Mouse (Mus musculus) lung, embryonic 14.5 days (tissue): ENCODE measurements at regions not wholly inside any gene's neighbourhood (a gene's known extent, or its start where the extent isn't known, plus 50 kb on each side); places are given as distances from the start of the nearest gene placed in this dataset.
A peak's percentile ranks its signal among the peaks of the same experiment; 100 is the strongest.

Experiments used
- ATAC-seq: fragments of 200-750 bp; cut with Nextera tagmentation; 2 replicates; pipeline ENCODE4 v1.8.0; 2017; ENCODE audit warnings: mild to moderate bottlenecking, moderate TSS enrichment, moderate library complexity; ENCODE audit not compliant: insufficient read depth
- DNase-seq: peaks from one replicate; pipeline ENCODE4 v3.0.0-alpha.2; 2015
- H3K27ac ChIP-seq: fragments of 300-500 bp; sonication (generic); 2 replicates; pipeline ENCODE4 v1.5.1; 2014; ENCODE audit warnings: low read depth, mild to moderate bottlenecking, moderate library complexity
- H3K27me3 ChIP-seq: fragments of 300-500 bp; sonication (generic); 2 replicates; pipeline ENCODE4 v1.6.1; 2014; ENCODE audit warnings: low read length, control low read depth; ENCODE audit not compliant: insufficient read depth
- H3K36me3 ChIP-seq: fragments of 300-500 bp; sonication (generic); 2 replicates; pipeline ENCODE4 v1.6.1; 2014; ENCODE audit warnings: control low read depth; ENCODE audit not compliant: insufficient read depth
- H3K4me1 ChIP-seq: fragments of 300-500 bp; sonication (generic); 2 replicates; pipeline ENCODE4 v1.6.1; 2014; ENCODE audit warnings: antibody characterized with exemption, control low read depth; ENCODE audit not compliant: insufficient read depth
- H3K4me2 ChIP-seq: fragments of 300-500 bp; sonication (generic); 2 replicates; pipeline ENCODE4 v1.6.1; 2014; ENCODE audit warnings: mild to moderate bottlenecking
- H3K4me3 ChIP-seq: fragments of 300-500 bp; sonication (generic); 2 replicates; pipeline ENCODE4 v1.5.1; 2014; ENCODE audit warnings: low read depth, low read length
- H3K9ac ChIP-seq: fragments of 300-500 bp; sonication (generic); 2 replicates; pipeline ENCODE4 v1.6.1; 2014
- H3K9me3 ChIP-seq: fragments of 300-500 bp; sonication (generic); 2 replicates; pipeline ENCODE4 v1.6.1; 2016; ENCODE audit warnings: low read depth, low read length, control low read depth
- CTCF ChIP-seq: IDR thresholded peaks from 2 replicates; pipeline ENCODE4 v1.5.1; 2016; ENCODE audit warnings: antibody characterized with exemption, low read depth
- WGBS: fragments of 180-500 bp; shearing (Covaris S2); extraction: QIAGEN DNeasy Blood & Tissue Kit; methylation state at CpG from one replicate; pipeline ENCODE4 v1.1.7; 2014; 5-methylcytosine and 5-hydroxymethylcytosine counted together

DNA sequence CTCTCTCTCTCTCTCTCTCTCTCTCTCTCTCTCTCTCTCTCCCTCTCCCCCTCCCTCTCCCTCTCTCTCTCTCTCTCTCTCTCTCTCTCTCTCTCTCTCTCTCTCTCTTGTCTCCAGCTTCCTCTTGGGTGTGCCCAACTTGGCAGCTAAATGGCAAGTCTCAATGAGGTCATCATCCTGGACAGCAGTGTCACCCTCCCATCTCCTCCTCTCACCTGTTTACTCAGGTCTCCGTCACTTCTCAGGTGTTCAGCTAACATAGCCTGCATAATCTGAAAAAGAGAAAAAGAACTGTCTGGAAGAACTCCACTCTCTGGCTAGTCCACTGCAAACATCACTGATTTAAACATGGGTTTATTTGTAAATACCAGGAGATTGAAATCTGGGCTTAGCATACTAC lies 89.1 kb downstream of the Edn1 start:
- no peaks in the 10 kb centered on the region for H3K9me3 ChIP-seq
- no peak overlapping the region for H3K4me2 ChIP-seq
- no peak overlapping the region for H3K4me3 ChIP-seq
- WGBS: 63% methylated on average over 1 of the region's 1 CpGs
- no peaks in the 10 kb centered on the region for H3K4me1 ChIP-seq
- DNase-seq (no peak), ATAC-seq (no peak)
- H3K27me3 ChIP-seq: no peaks in the 10 kb centered on the region
- no peak overlapping the region for H3K27ac ChIP-seq
- H3K36me3 ChIP-seq: no peaks in the 10 kb centered on the region
- no peak overlapping the region for H3K9ac ChIP-seq
- no peak for TF ChIP-seq CTCF

DNA sequence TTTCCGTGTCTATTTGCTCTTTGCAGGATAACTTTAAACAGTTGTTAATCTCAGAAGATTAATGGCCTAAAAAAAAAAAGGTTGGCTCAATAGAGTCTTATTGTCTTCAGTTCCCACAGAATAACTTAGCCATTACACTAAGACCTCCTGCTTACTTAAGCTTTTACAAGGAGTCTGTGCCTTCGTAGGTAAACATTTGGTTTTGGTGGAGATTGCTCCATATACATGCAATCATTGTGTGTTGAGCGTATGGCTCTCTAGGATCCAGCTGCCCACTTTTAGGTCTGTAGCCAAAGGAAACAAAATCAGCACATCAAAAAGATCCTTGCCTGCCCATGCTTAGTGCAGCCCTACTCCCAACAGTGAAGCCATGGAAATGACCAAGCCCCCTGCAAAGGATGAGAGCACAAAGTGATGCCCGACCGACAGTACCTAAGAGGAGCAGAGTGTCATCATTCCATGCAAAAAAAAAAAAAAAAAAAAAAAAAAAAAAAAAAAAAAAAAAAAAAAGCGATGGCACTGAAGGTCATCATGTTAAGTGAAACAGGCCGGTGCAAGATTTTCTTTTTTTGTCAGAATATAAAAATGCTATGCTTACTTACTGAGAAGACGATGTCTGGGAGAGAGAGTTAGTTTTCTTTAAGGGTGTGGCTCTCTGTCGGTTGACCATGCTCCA lies 90.2 kb downstream of the Edn1 start:
- DNase-seq (peak; percentile 8), ATAC-seq (no peak)
- Histone ChIP-seq H3K27ac (no peak overlapping the region), H3K9ac (no peak overlapping the region), H3K4me3 (no peak overlapping the region), H3K9me3 (no peaks in the 10 kb centered on the region), H3K4me2 (no peak overlapping the region), H3K27me3 (no peaks in the 10 kb centered on the region), H3K36me3 (no peaks in the 10 kb centered on the region), H3K4me1 (no peaks in the 10 kb centered on the region)
- 68% methylated on average over 9 of the region's 9 CpGs for WGBS
- no peak for TF ChIP-seq CTCF

DNA sequence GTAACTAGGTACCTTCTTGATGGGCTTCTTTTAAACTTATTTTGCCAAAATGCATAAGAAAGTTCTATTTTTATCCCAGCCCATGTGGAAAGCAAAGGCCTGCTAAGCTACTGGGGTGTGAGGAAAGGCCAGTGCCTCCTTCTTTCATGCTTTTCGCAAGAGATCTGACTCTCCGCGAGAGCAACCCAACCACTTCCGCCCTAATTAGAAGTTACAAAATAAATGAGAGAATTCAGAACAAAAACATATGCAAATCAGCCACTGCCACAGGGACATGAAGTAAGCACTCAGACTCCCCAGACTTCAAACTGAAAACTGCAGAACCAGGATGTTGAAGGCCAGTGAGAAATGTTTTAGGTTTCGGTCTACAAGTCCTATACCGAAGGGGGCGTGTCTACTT lies 91.4 kb downstream of the Edn1 start:
- 93% methylated on average over 7 of the region's 7 CpGs for WGBS
- Histone ChIP-seq H3K4me2 (no peak overlapping the region), H3K27me3 (no peaks in the 10 kb centered on the region), H3K4me1 (no peaks in the 10 kb centered on the region), H3K4me3 (no peak overlapping the region), H3K9me3 (no peaks in the 10 kb centered on the region), H3K27ac (no peak overlapping the region), H3K36me3 (no peaks in the 10 kb centered on the region), H3K9ac (no peak overlapping the region)
- DNase-seq (no peak), ATAC-seq (no peak)
- TF ChIP-seq CTCF: no peak

DNA sequence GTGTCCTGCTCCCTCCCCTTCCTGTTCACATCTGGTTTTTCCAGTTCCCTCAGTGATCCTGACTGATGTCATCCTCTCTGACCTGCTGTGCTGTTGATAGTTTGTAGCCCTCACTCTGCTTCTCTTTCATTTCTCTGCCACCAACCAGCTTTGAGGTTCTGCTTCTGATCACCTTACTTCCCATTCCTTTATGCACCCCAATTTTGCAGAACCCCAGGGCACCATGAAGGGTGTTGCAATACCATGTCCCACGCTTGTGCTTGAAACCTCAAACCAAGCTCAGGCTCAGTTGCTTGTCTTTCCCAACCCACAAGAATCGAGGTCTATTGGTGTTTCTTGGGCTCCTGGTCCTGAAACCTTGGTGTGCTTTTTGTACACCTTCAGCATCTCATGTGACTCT lies 93.3 kb downstream of the Edn1 start:
- Histone ChIP-seq H3K9me3 (no peaks in the 10 kb centered on the region), H3K4me2 (no peak overlapping the region), H3K27me3 (no peaks in the 10 kb centered on the region), H3K27ac (no peak overlapping the region), H3K36me3 (no peaks in the 10 kb centered on the region), H3K4me3 (no peak overlapping the region), H3K4me1 (no peaks in the 10 kb centered on the region), H3K9ac (no peak overlapping the region)
- DNase-seq: no peak
- 58% methylated on average over 2 of the region's 2 CpGs for WGBS
- no peak for ATAC-seq
- TF ChIP-seq CTCF: no peak

- WGBS: 40% methylated on average over 2 of the region's 2 CpGs
- no peak overlapping the region for H3K4me2 ChIP-seq
- no peak for TF ChIP-seq CTCF
- no peak overlapping the region for H3K4me3 ChIP-seq
- no peaks in the 10 kb centered on the region for H3K27me3 ChIP-seq
- no peaks in the 10 kb centered on the region for H3K9me3 ChIP-seq
- ATAC-seq (no peak), DNase-seq (no peak)
- no peaks in the 10 kb centered on the region for H3K36me3 ChIP-seq
- H3K4me1 ChIP-seq: no peaks in the 10 kb centered on the region
- H3K9ac ChIP-seq: no peak overlapping the region
- no peak overlapping the region for H3K27ac ChIP-seq
These were observed 100.2 kb downstream of the Edn1 start for GRCm38 (mm10) chr13:42401513-42401912.

GRCm38 (mm10) chr13:42403231-42404020 lies 102.2 kb downstream of the Edn1 start:
- no peak for ATAC-seq
- Histone ChIP-seq H3K27ac (no peak overlapping the region), H3K4me1 (no peaks in the 10 kb centered on the region), H3K27me3 (no peaks in the 10 kb centered on the region), H3K9me3 (no peaks in the 10 kb centered on the region), H3K9ac (no peak overlapping the region), H3K4me3 (no peak overlapping the region), H3K4me2 (no peak overlapping the region), H3K36me3 (no peaks in the 10 kb centered on the region)
- no peak for TF ChIP-seq CTCF
- WGBS: 57% methylated on average over 3 of the region's 3 CpGs
- DNase-seq: peak; percentile 13

DNA sequence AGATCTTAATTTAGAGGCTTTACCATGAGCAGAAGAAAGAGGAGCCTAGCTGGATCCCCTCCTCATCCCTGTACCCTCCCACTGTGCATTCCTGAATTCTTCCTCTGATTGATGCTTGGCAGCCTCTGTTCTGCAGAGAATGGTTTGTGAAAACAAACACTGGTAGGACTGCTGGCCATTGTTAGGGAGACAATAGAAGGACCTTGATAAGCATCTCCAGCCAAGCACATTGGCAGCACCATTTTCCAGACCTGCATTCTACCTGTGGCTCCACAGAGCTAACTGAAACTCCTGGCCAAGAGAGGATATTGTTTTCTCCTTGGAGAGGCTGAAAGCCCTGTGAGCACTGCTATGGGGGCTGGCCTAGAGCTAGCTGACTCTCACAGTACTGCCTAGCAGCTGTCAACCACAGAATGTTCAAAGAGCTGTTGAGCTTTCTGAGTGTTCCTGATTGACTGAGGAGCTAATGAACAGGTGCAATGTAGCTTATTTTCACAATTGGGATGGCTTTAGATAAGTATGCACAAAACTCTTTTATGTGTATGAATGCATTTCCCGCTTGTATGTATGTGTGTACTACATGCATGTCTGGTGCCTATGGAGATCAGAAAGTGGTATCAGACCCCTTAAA lies 111.5 kb downstream of the Edn1 start:
- ATAC-seq: no peak
- Histone ChIP-seq H3K4me1 (no peaks in the 10 kb centered on the region), H3K9me3 (no peaks in the 10 kb centered on the region), H3K27ac (no peak overlapping the region), H3K27me3 (no peaks in the 10 kb centered on the region), H3K4me3 (no peak overlapping the region), H3K4me2 (no peak overlapping the region), H3K9ac (no peak overlapping the region), H3K36me3 (no peaks in the 10 kb centered on the region)
- no peak for TF ChIP-seq CTCF
- 73% methylated on average over 1 of the region's 1 CpGs for WGBS
- no peak for DNase-seq
